Mouse (Mus musculus) olfactory bulb, adult 2 months (tissue): ENCODE measurements around the gene Rbm45. TPM values are rescaled to one million over a fixed set of nuclear protein-coding genes. Genes with fewer than 3 reads are reported as not detected.

ENCODE experiments used
- H3K27ac ChIP-seq: fragments of 200-500 bp; 2 replicates; pipeline ENCODE4 v1.5.1; 2012; ENCODE audit warnings: low read depth, low read length; ENCODE audit not compliant: insufficient read depth
- H3K4me1 ChIP-seq: fragments of 200-500 bp; 2 replicates; pipeline ENCODE4 v1.6.1; 2012; ENCODE audit warnings: low read length; ENCODE audit not compliant: control insufficient read depth, insufficient read depth
- H3K4me3 ChIP-seq: fragments of 200-500 bp; 2 replicates; pipeline ENCODE4 v1.5.1; 2012; ENCODE audit warnings: mild to moderate bottlenecking, low read depth, low read length, moderate library complexity; ENCODE audit not compliant: insufficient read depth
- CTCF ChIP-seq: fragments of 200-500 bp; IDR thresholded peaks from 2 replicates; pipeline ENCODE4 v1.5.1; 2012; ENCODE audit warnings: low read depth, mild to moderate bottlenecking, low read length, moderate library complexity; ENCODE audit not compliant: insufficient read depth
- POLR2A ChIP-seq: fragments of 200-500 bp; IDR thresholded peaks from 2 replicates; pipeline ENCODE4 v1.6.1; 2012; ENCODE audit warnings: mild to moderate bottlenecking, low read depth, low read length, moderate library complexity; ENCODE audit not compliant: insufficient read depth
- WGBS: fragments of 180-500 bp; shearing (Covaris S2); methylation state at CpG from one replicate; pipeline ENCODE4 v1.1.7; 2018; 5-methylcytosine and 5-hydroxymethylcytosine counted together
- polyA plus RNA-seq: library from polyadenylated mRNA; stranded (reverse); fragments of >200 nt; gene quantifications from 2 replicates; pipeline ENCODE4 v1.2.4, GENCODE M21; 2012; ENCODE audit warnings: low replicate concordance; ENCODE audit not compliant: missing spikeins, insufficient read depth, insufficient read length

Gene Rbm45
- polyA plus RNA-seq, 1 experiment: not detected

GRCm38 (mm10) chr2:76372244-76372643 is 2.5 kb downstream of the Rbm45 start:
- Histone ChIP-seq H3K4me3 (no peak overlapping the region), H3K27ac (no peak overlapping the region), H3K4me1 (peaks cover 3% of the 10 kb centered on the region; the same call in 1 of the 2 replicates)
- TF ChIP-seq POLR2A (no peak), CTCF (no peak)
- 72% methylated on average over 4 of the region's 4 CpGs for WGBS

- WGBS: 90% methylated on average over 6 of the region's 6 CpGs
- H3K4me1 ChIP-seq: peaks cover 3% of the 10 kb centered on the region; the same call in 1 of the 2 replicates
- TF ChIP-seq POLR2A (no peak), CTCF (no peak)
Measured at GRCm38 (mm10) chr2:76374544-76375206, 4.9 kb downstream of the Rbm45 start.

GRCm38 (mm10) chr2:76378646-76379045 is 8.9 kb downstream of the Rbm45 start:
- 95% methylated on average over 19 of the region's 19 CpGs for WGBS
- TF ChIP-seq CTCF (no peak), POLR2A (no peak)
- H3K4me3 ChIP-seq: no peak overlapping the region
- H3K27ac ChIP-seq: no peak overlapping the region
- no peaks in the 10 kb centered on the region for H3K4me1 ChIP-seq

More at GRCm38 (mm10) chr2:76374544-76375206, 4.9 kb downstream of the Rbm45 start:
- H3K27ac ChIP-seq: no peak overlapping the region
- no peak overlapping the region for H3K4me3 ChIP-seq

- no peak for TF ChIP-seq CTCF
- Histone ChIP-seq H3K4me3 (no peak overlapping the region), H3K27ac (no peak overlapping the region), H3K4me1 (no peaks in the 10 kb centered on the region)
Measured at GRCm38 (mm10) chr2:76386531-76386930, 16.7 kb downstream of the Rbm45 start.

GRCm38 (mm10) chr2:76400178-76400577 is 30.4 kb downstream of the Rbm45 start:
- no peak overlapping the region for H3K27ac ChIP-seq
- TF ChIP-seq POLR2A (no peak), CTCF (no peak)
- H3K4me1 ChIP-seq: no peaks in the 10 kb centered on the region
- H3K4me3 ChIP-seq: no peak overlapping the region

GRCm38 (mm10) chr2:76405596-76406150 is 35.9 kb downstream of the Rbm45 start:
- H3K27ac ChIP-seq: no peak overlapping the region
- H3K4me1 ChIP-seq: peaks cover 2% of the 10 kb centered on the region; the same call in 1 of the 2 replicates
- H3K4me3 ChIP-seq: peak overlapping the region; percentile 91
- WGBS: 7% methylated on average over 15 of the region's 15 CpGs
- TF ChIP-seq POLR2A (no peak), CTCF (no peak)

GRCm38 (mm10) chr2:76406151-76406936 is 36.6 kb downstream of the Rbm45 start, which contains the start of gene Osbpl6:
TSS of gene Osbpl6 (plus strand) at chr2:76406508.
- peak within 1 kb of the TSS; percentile 57; the same call in 1 of the 2 replicates for H3K27ac ChIP-seq
- H3K4me3 ChIP-seq: peak within 1 kb of the TSS; percentile 91
- TF ChIP-seq CTCF: no peak
- TF ChIP-seq POLR2A: peak; percentile 71
- peaks cover 2% of the 10 kb centered on the region; the same call in 1 of the 2 replicates for H3K4me1 ChIP-seq
- under 1% methylated on average over 88 of the region's 89 CpGs for WGBS

- H3K27ac ChIP-seq: no peak overlapping the region
- H3K4me3 ChIP-seq: peak overlapping the region; percentile 91
- no peak for TF ChIP-seq CTCF
- no peak for TF ChIP-seq POLR2A
- H3K4me1 ChIP-seq: peaks cover 2% of the 10 kb centered on the region; the same call in 1 of the 2 replicates
- under 1% methylated on average over 49 of the region's 49 CpGs for WGBS
Measured at GRCm38 (mm10) chr2:76406937-76407441, 37.2 kb downstream of the Rbm45 start.
